Mouse (Mus musculus): ENCODE results near the gene Hmox2. TPM values are rescaled to one million over a fixed set of nuclear protein-coding genes. Genes with fewer than 3 reads are reported as not detected.
"Not testable (repeated sequence)": the region's sequence is repeated elsewhere in the genome, so short reads cannot be mapped to it uniquely, and the experiment has no call there.

The Hmox2 gene
- polyA plus RNA-seq, 1 experiment from 2014 or later = 105 TPM

DNA sequence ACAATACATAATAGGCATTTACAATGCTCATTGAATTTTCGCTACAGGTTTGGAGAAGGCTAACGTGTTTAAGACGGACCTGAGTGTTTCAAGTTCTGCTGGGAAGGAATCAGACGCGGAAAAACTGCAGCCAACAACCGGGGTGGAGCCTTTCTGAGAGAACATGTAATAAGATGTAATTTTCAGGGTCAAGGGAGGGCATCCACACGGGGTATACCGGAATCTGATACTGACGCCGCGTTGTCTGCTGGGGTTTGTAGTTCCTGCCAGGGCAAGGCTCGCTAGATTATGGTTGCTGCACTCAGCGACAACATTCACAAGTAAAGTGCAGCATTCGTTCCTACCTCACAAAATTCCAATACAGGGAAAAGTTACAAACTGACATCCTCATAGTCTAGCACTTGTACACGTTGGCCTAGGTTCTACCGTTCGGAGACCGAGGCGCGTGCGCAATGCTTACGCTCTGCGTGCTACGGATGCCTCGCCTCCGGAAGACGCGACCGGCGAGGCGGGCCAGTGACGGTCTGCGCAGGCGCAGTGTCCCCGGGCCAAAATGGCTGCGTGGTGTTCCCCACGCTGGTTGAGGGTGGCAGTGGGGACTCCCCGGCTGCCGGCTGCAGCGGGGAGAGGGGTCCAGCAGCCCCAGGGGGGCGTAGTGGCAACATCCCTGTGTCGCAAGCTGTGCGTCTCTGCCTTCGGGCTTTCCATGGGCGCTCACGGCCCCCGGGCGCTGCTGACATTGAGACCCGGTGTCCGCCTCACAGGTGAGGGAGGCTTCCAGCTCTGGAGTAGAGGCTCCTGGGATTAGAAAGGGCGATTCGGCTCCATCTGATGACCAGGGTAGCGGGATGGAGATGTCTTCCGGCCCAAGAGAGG lies 42.3 kb upstream of the Hmox2 start:
- H3K4me1 ChIP-seq (ENCODE audit: control insufficient read depth, insufficient read depth, low read length) = peaks cover 9% of the 10 kb centered on the region; the same call in 1 of the 2 replicates
- WGBS = under 1% methylated on average over 54 of the region's 54 CpGs
- H3K9me3 ChIP-seq (ENCODE audit: control insufficient read depth, low read depth, low read length) = no peaks in the 10 kb centered on the region
- peak overlapping the region; percentile 97 for H3K4me3 ChIP-seq (ENCODE audit: low read depth, low read length)
- H3K27ac ChIP-seq (ENCODE audit: low read length) = peak overlapping the region; percentile 58; the same call in 1 of the 2 replicates
- peak overlapping the region; percentile 97 for H3K4me2 ChIP-seq (replicated peaks; ENCODE audit: low read depth, low read length)
- H3K36me3 ChIP-seq (ENCODE audit: control insufficient read depth, insufficient read depth, low read length) = peaks cover 17% of the 10 kb centered on the region
- peak overlapping the region; percentile 95 for H3K9ac ChIP-seq (replicated peaks; ENCODE audit: low read depth, low read length)
- peak; percentile 90 for ATAC-seq (ENCODE audit: insufficient number of reproducible peaks, insufficient read depth, low FRiP score, low read depth)
- H3K27me3 ChIP-seq (ENCODE audit: control insufficient read depth, insufficient read depth, low read length) = no peaks in the 10 kb centered on the region

DNA sequence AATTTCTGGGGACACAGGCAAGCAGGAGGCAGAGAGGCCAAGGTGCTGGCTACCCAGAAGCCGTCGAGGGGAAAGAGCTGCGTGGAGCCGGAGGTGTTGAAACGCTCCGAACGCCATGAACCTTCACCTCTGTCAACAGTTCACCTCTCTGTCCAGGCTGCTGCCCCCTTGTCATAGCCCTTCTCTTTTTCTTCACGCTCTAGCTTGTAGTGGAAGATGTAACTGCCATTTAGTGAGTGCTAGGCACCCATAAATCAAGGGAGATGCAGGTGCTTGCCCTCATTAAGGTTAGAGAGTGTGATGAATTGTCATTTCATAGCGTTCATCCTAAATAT lies 41.7 kb upstream of the Hmox2 start:
- 2% methylated on average over 9 of the region's 9 CpGs for WGBS
- no peak for ATAC-seq (ENCODE audit: insufficient number of reproducible peaks, insufficient read depth, low FRiP score, low read depth)
- H3K36me3 ChIP-seq (ENCODE audit: control insufficient read depth, insufficient read depth, low read length) = peaks cover 22% of the 10 kb centered on the region

DNA sequence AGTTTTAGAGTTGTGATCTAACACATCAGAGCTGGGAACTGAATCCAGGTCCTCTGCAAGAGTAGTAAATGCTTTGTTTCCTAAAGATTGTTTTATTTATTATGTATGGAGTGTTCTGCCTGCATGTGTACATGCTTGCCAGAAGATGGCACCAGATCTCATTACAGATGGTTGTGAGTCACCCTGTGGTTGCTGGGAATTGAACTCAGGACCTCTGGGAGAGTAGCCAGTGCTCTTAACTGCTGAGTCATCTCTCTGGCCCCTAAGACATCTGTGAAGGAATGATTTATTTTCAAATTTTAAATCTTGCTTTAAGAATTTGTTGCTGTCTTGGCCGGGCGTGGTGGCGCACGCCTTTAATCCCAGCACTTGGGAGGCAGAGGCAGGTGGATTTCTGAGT lies 36.8 kb upstream of the Hmox2 start:
- H3K4me3 ChIP-seq (ENCODE audit: low read depth, low read length); H3K27me3 ChIP-seq (ENCODE audit: control insufficient read depth, insufficient read depth, low read length); H3K9ac ChIP-seq (replicated peaks; ENCODE audit: low read depth, low read length); H3K27ac ChIP-seq (ENCODE audit: low read length); H3K4me1 ChIP-seq (ENCODE audit: control insufficient read depth, insufficient read depth, low read length); H3K4me2 ChIP-seq (replicated peaks; ENCODE audit: low read depth, low read length); H3K9me3 ChIP-seq (ENCODE audit: control insufficient read depth, low read depth, low read length); ATAC-seq (ENCODE audit: insufficient number of reproducible peaks, insufficient read depth, low FRiP score, low read depth): not testable (repeated sequence)
- peaks cover 60% of the 10 kb centered on the region for H3K36me3 ChIP-seq (ENCODE audit: control insufficient read depth, insufficient read depth, low read length)
- WGBS = 97% methylated on average over 4 of the region's 4 CpGs

More for the DNA sequence above, 41.7 kb upstream of the Hmox2 start:
- Histone ChIP-seq H3K27me3 (ENCODE audit: control insufficient read depth, insufficient read depth, low read length) (no peaks in the 10 kb centered on the region), H3K27ac (ENCODE audit: low read length) (no peak overlapping the region; the same call in 1 of the 2 replicates), H3K9me3 (ENCODE audit: control insufficient read depth, low read depth, low read length) (no peaks in the 10 kb centered on the region; the same call in 1 of the 2 replicates), H3K4me1 (ENCODE audit: control insufficient read depth, insufficient read depth, low read length) (peaks cover 9% of the 10 kb centered on the region; the same call in 1 of the 2 replicates), H3K4me3 (ENCODE audit: low read depth, low read length) (peak overlapping the region; percentile 97), H3K9ac (replicated peaks; ENCODE audit: low read depth, low read length) (peak overlapping the region; percentile 95), H3K4me2 (replicated peaks; ENCODE audit: low read depth, low read length) (peak overlapping the region; percentile 97)

DNA sequence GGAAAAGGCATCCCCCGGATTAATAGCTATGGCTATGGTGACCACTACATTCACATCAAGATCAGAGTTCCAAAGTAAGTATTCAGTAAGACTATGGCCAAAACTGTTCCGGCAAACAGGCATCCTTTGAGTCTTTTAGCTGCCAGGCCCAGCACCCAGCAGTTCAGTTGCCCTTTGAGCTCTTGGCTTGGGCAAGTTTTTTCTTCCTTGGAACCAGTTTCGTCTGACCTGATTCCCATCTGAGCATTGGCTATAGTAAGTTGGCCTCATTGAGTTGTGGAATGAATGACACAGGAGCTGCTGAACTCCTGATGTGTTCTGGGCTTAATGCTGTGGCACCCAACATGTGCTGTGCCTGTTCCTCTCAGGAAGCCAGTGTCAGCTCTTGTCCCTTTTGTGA lies 24.9 kb upstream of the Hmox2 start:
- Histone ChIP-seq H3K9ac (replicated peaks; ENCODE audit: low read depth, low read length) (no peak overlapping the region), H3K4me1 (ENCODE audit: control insufficient read depth, insufficient read depth, low read length) (no peaks in the 10 kb centered on the region), H3K27ac (ENCODE audit: low read length) (no peak overlapping the region), H3K9me3 (ENCODE audit: control insufficient read depth, low read depth, low read length) (no peaks in the 10 kb centered on the region), H3K27me3 (ENCODE audit: control insufficient read depth, insufficient read depth, low read length) (no peaks in the 10 kb centered on the region), H3K4me2 (replicated peaks; ENCODE audit: low read depth, low read length) (no peak overlapping the region), H3K4me3 (ENCODE audit: low read depth, low read length) (no peak overlapping the region), H3K36me3 (ENCODE audit: control insufficient read depth, insufficient read depth, low read length) (peaks cover 75% of the 10 kb centered on the region)
- ATAC-seq (ENCODE audit: insufficient number of reproducible peaks, insufficient read depth, low FRiP score, low read depth) = no peak
- 93% methylated on average over 3 of the region's 3 CpGs for WGBS

DNA sequence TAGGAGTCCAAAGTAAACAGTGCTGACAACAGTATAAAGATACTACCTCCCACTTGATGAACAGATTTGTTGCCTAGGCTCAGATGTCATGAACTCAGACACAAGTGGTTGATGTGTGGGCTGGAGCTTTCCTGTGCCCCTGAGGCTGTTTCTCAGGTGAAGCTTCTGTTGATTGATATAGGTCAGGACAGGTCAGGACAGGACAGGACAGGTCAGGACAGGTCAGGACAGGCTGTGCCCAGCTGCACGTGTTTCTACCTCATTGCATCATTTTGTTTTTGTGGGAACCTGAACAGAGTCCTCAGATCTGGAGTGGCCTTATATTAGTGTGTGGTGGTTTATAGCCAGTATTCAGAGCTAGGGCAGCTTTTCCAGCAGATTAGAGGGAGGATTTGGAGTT lies 23.5 kb upstream of the Hmox2 start:
- ATAC-seq (ENCODE audit: insufficient number of reproducible peaks, insufficient read depth, low FRiP score, low read depth) = no peak
- Histone ChIP-seq H3K4me1 (ENCODE audit: control insufficient read depth, insufficient read depth, low read length) (no peaks in the 10 kb centered on the region), H3K9ac (replicated peaks; ENCODE audit: low read depth, low read length) (no peak overlapping the region), H3K4me2 (replicated peaks; ENCODE audit: low read depth, low read length) (no peak overlapping the region), H3K9me3 (ENCODE audit: control insufficient read depth, low read depth, low read length) (no peaks in the 10 kb centered on the region), H3K4me3 (ENCODE audit: low read depth, low read length) (no peak overlapping the region), H3K27me3 (ENCODE audit: control insufficient read depth, insufficient read depth, low read length) (no peaks in the 10 kb centered on the region), H3K27ac (ENCODE audit: low read length) (no peak overlapping the region), H3K36me3 (ENCODE audit: control insufficient read depth, insufficient read depth, low read length) (peaks cover 84% of the 10 kb centered on the region)
- WGBS = 33% methylated on average over 1 of the region's 1 CpGs

DNA sequence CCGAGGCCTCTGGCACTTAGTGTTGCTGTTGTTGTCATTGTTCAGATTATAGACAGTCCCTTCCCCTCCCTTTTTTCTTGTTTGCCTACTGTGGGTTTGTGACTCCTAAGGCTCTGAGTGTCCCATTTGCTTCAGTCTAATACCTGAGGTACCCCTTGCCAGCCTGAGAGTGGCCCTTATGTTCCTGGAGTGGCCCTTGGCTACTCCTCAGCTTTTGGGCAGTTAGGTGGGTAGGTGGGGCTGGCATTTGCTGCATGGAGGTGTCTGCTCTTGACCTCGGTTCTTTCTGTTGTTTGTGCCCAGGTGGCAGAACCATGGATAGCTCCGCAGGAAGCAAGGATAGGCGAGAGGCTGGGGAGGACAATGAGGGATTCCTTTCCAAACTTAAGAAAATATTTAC lies 20.6 kb upstream of the Hmox2 start:
- Histone ChIP-seq H3K9me3 (ENCODE audit: control insufficient read depth, low read depth, low read length) (no peaks in the 10 kb centered on the region), H3K27me3 (ENCODE audit: control insufficient read depth, insufficient read depth, low read length) (no peaks in the 10 kb centered on the region), H3K27ac (ENCODE audit: low read length) (no peak overlapping the region), H3K36me3 (ENCODE audit: control insufficient read depth, insufficient read depth, low read length) (peaks cover 72% of the 10 kb centered on the region), H3K4me2 (replicated peaks; ENCODE audit: low read depth, low read length) (no peak overlapping the region), H3K9ac (replicated peaks; ENCODE audit: low read depth, low read length) (no peak overlapping the region), H3K4me1 (ENCODE audit: control insufficient read depth, insufficient read depth, low read length) (no peaks in the 10 kb centered on the region), H3K4me3 (ENCODE audit: low read depth, low read length) (no peak overlapping the region)
- no peak for ATAC-seq (ENCODE audit: insufficient number of reproducible peaks, insufficient read depth, low FRiP score, low read depth)
- WGBS = 51% methylated on average over 4 of the region's 4 CpGs

DNA sequence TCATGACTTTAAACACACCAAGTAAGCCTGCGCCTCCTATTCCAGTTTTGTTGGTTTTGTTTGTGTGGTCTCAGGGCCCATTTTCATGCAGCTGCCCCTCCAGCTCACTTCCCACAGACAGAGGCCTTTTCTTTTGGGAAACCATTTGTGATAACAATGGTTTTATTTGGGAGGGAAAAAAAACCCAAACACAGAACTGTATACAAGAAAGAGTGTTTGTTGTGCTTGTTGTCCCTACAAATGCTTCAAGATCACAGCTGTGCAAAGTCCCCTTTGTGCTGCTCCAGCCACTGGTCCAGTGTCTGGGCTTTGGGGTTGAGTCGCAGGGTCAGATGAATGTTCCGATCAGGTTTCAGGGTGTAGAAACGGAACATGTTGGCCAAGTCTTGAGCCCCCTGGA lies 15.0 kb upstream of the Hmox2 start:
- no peak for ATAC-seq (ENCODE audit: insufficient number of reproducible peaks, insufficient read depth, low FRiP score, low read depth)
- Histone ChIP-seq H3K4me3 (ENCODE audit: low read depth, low read length) (no peak overlapping the region), H3K4me2 (replicated peaks; ENCODE audit: low read depth, low read length) (no peak overlapping the region), H3K9me3 (ENCODE audit: control insufficient read depth, low read depth, low read length) (no peaks in the 10 kb centered on the region), H3K27ac (ENCODE audit: low read length) (no peak overlapping the region), H3K4me1 (ENCODE audit: control insufficient read depth, insufficient read depth, low read length) (no peaks in the 10 kb centered on the region), H3K9ac (replicated peaks; ENCODE audit: low read depth, low read length) (no peak overlapping the region), H3K36me3 (ENCODE audit: control insufficient read depth, insufficient read depth, low read length) (peaks cover 54% of the 10 kb centered on the region), H3K27me3 (ENCODE audit: control insufficient read depth, insufficient read depth, low read length) (no peaks in the 10 kb centered on the region)
- 88% methylated on average over 4 of the region's 4 CpGs for WGBS

DNA sequence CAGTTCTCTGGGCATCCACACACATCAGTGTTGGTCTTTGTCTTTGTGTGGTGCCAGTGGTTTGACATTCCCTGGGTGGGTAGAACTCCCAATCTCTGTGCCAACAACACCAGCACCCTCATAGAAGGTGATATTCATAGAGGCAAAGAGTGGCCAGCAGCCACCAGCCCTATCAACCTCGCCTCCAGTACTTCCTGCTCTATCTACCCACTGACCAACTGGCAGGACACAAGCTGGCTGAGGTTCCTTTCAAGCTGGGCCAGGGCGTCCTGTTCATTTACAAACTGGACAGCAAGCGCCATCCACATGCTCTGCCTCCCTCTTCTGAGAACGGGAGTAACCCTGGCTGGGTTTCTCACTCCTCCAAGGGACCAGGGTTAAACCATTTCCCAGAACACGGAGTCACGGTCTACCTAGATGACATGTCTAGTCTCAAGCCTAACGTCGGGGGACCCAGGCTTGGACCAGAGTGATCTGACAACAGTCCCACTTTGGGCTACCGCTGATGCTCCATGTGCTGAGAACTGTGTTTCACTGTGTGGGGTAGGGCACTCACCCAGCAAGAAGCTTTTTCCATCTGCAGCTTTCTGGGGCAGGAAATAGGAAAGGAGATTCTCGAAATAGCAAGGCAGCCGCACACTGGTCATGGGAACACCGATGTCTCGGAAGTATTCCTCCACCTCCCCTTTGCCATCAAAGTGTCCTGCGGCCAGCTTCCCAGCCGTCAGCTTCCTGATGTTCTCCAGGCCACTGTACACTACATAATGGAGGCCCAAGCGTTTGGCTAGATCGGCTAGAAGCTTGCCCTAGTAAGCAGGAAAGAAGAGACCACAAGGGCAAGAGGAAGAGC lies 12.1 kb upstream of the Hmox2 start:
- Histone ChIP-seq H3K27me3 (ENCODE audit: control insufficient read depth, insufficient read depth, low read length) (no peaks in the 10 kb centered on the region), H3K27ac (ENCODE audit: low read length) (no peak overlapping the region), H3K4me1 (ENCODE audit: control insufficient read depth, insufficient read depth, low read length) (no peaks in the 10 kb centered on the region), H3K36me3 (ENCODE audit: control insufficient read depth, insufficient read depth, low read length) (peaks cover 34% of the 10 kb centered on the region), H3K9me3 (ENCODE audit: control insufficient read depth, low read depth, low read length) (no peaks in the 10 kb centered on the region), H3K4me3 (ENCODE audit: low read depth, low read length) (no peak overlapping the region), H3K9ac (replicated peaks; ENCODE audit: low read depth, low read length) (no peak overlapping the region), H3K4me2 (replicated peaks; ENCODE audit: low read depth, low read length) (no peak overlapping the region)
- WGBS = 84% methylated on average over 17 of the region's 17 CpGs
- no peak for ATAC-seq (ENCODE audit: insufficient number of reproducible peaks, insufficient read depth, low FRiP score, low read depth)
